Mouse (Mus musculus) heart, postnatal 25 days (tissue): ENCODE data around the gene Phlpp1. TPM values are rescaled to one million over a fixed set of nuclear protein-coding genes. Genes with fewer than 3 reads are reported as not detected.
A peak's percentile ranks its signal among the peaks of the same experiment; 100 is the strongest.

Source experiments
- DNase-seq: peaks from one replicate; pipeline ENCODE4 v3.0.0; 2022; ENCODE audit warnings: low spot score
- intact Hi-C: fragments of 180-260 bp; cut with DNase I; formaldehyde crosslinking; loops from one replicate; pipeline ENCODE4 v1.15.1; 2025
- total RNA-seq, 2 experiments: library from RNA; stranded (reverse); gene quantifications; 2 replicates each; pipeline ENCODE4 v1.2.3; 2021

Phlpp1 gene
- total RNA-seq, 2 experiments from 2014 or later: 15.9 to 19.0 TPM

- intact Hi-C loops: no loop called here
- DNase-seq: peak; percentile 27
These were observed 236.4 kb downstream of the Phlpp1 start for GRCm38 (mm10) chr1:106407963-106408440.

DNA sequence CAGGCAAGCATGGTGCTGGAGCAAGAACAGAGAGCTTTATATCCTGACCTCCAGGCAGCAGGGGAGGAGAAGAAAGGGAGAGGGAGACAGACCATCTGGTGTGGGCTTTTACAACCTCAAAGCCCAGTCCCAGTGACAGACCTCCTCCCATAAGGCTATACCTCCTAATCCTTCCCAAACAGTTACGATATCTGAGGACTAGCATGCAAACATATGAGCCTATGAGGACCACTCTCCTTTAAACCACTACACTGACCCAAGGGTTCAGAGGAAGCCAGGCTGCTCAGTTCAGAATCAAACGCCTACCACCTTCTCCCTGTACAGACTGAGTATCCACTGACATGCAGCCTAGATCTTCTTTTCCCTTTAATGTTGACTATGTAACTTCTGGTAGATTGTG is 239.3 kb downstream of the Phlpp1 start:
- intact Hi-C loops: no loop called here

DNA sequence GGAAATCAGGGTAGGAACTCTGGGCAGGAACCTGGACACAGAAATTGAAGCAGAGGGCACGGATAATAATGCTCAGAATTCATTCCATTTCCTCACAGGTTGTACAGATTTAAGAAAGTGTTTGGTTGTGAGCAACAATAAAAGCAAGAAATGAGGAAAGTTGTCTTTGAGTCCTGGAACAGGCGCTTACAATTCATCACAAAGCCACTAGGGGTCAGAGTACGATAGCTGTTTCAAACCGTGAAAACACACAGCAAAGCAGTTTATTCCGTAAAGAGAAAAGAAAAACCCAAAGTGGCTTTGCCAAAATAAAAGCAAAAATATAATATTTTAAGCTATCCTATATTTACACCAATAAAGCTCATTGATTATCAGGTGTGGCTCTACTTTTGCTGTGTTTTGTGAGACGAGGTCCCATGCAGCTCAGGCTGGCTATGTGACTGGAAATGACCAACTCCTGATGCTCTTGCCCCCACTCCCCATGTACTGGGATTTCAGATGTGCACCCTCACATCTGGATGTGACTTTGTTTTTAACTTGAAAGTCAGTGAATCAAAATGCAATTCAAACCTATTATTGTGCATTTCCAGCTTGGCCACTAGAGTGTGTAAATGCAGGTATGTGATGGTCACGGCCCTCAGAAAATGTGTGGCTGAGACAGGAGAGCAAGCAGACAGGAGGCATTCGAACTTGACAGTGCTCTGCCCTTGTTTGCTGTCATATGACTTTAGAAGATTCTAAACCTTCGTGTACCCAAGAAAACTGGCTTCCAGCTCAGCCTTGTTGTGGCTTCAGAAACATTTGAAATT is 253.8 kb downstream of the Phlpp1 start:
- DNase-seq: no peak
- intact Hi-C loops: loop anchor here (1.0 to 5.0 kb wide), 5 partner anchors 87 to 457 kb away; no protein-coding TSS in a partner anchor

More for the DNA sequence above, 239.3 kb downstream of the Phlpp1 start:
- no peak for DNase-seq

- intact Hi-C loops: loop anchor here (5.0 kb wide), 3 partner anchors 84 to 454 kb away; no protein-coding TSS in a partner anchor
- no peak for DNase-seq
These were observed 256.6 kb downstream of the Phlpp1 start for GRCm38 (mm10) chr1:106428170-106428569.

- intact Hi-C loops: loop anchor here (5.0 kb wide), 3 partner anchors 84 to 454 kb away; no protein-coding TSS in a partner anchor
- DNase-seq: no peak
These were observed 257.0 kb downstream of the Phlpp1 start for GRCm38 (mm10) chr1:106428580-106428979.

DNA sequence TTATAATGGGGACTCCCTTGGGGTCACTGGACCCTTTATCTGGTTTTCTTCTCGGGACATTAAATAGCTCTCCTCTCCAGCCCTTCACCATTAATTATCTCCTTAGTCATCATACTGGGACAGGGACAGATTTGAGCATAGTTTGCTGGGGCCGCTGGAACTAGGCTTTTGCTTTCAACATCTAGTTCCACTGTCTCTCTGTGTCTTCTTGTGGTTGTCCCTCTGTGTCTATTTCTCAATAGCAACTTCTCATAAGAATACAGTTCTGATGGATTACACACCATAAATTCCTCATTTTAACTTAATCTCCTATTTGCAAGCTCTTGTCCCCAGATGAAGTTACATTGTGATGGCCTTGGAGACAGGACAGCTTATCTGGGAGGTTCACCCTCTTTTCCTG is 262.0 kb downstream of the Phlpp1 start:
- intact Hi-C loops: no loop called here
- no peak for DNase-seq

Other genes starting within 250 kb of the Phlpp1 start
- 1 to 10 TPM; 8.2 to 8.5 TPM for gene Zcchc2, start 181.3 kb upstream of the Phlpp1 start, total RNA-seq